Mouse (Mus musculus): Measurements from ENCODE around the gene Camkmt. TPM values are rescaled to one million over a fixed set of nuclear protein-coding genes. Genes with fewer than 3 reads are reported as not detected.

Camkmt gene
- total and polyA plus RNA-seq, 3 experiments, result 1.6 to 5.9 TPM; not detected in 1

DNA sequence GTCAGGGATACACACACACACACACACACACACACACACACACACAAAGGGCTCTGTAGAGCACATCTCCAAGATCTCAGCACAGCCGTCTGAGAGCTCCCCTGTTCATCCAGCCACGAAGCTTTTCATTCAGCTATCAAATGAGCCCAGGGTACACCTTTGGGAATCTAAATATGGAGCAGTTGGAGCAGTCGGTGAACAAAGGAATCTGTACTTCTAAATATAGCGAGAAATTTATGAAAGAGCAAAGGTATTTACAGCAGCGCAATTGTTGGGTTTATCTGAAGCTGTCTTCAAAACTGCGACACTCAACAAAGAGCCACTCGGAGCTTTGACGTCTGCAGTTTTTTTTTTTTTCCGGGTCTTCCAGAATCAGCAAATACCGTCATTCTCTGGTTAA lies 315.8 kb downstream of the Camkmt start:
- H3K4me1 ChIP-seq (ENCODE audit: control insufficient read depth in 1 of 2, insufficient read depth in 2 of 2, low read length in 2 of 2), result peaks cover 0 to 5% of the 10 kb centered on the region in 2 experiments; a peak in 2 of 4 replicates
- no peaks in the 10 kb centered on the region for H3K27me3 ChIP-seq (ENCODE audit: control insufficient read depth in 1 of 2, insufficient read depth in 2 of 2, low read length in 2 of 2)
- H3K4me3 ChIP-seq (ENCODE audit: control insufficient read depth in 1 of 2, insufficient read depth in 1 of 2, low read depth in 2 of 2, low read length in 2 of 2), result no peak overlapping the region
- no peak overlapping the region for H3K9ac ChIP-seq (ENCODE audit: control insufficient read depth, low read depth, low read length, poor library complexity, severe bottlenecking)
- TF ChIP-seq POLR2A (IDR thresholded peaks at IDR 0.05; ENCODE audit: control insufficient read depth in 1 of 2, insufficient read depth in 1 of 2, low read depth in 1 of 2, low read length in 2 of 2, poor library complexity in 1 of 2), result no peak
- TF ChIP-seq MEF2A (IDR thresholded peaks at IDR 0.05; ENCODE audit: extremely low read depth, insufficient replicate concordance, low read depth, low read length, poor library complexity, severe bottlenecking), result no peak
- no peak for TF ChIP-seq MAZ (IDR thresholded peaks at IDR 0.05; ENCODE audit: low read depth, low read length)
- no peak for TF ChIP-seq ETS1 (IDR thresholded peaks at IDR 0.05; ENCODE audit: low read depth, low read length)
- no peak for TF ChIP-seq KAT2A (conservative IDR thresholded peaks at IDR 0.05; ENCODE audit: low read depth, low read length)
- TF ChIP-seq RCOR1 (IDR thresholded peaks at IDR 0.05; ENCODE audit: low read depth, low read length), result no peak
- TF ChIP-seq JUND (IDR thresholded peaks at IDR 0.05; ENCODE audit: low read depth, low read length), result no peak
- TF ChIP-seq CHD1 (IDR thresholded peaks at IDR 0.05; ENCODE audit: low read depth, low read length), result no peak
- TF ChIP-seq E2F4 (IDR thresholded peaks at IDR 0.05; ENCODE audit: borderline replicate concordance, low read depth, low read length), result no peak
- no peak for TF ChIP-seq NRF1 (IDR thresholded peaks at IDR 0.05; ENCODE audit: insufficient read depth, low read depth, low read length, poor library complexity, severe bottlenecking)
- TF ChIP-seq POLR2AphosphoS5 (IDR thresholded peaks at IDR 0.05; ENCODE audit: borderline replicate concordance, low read depth, low read length), result no peak
- TF ChIP-seq USF2 (IDR thresholded peaks at IDR 0.05; ENCODE audit: borderline replicate concordance in 1 of 2, insufficient read depth in 1 of 2, low read depth in 1 of 2, low read length in 2 of 2), result no peak
- no peak for TF ChIP-seq TBP (IDR thresholded peaks at IDR 0.05; ENCODE audit: low read depth, low read length)
- no peaks in the 10 kb centered on the region for H3K79me2 ChIP-seq (ENCODE audit: control insufficient read depth, insufficient read depth, low read length, poor library complexity)
- H3K27ac ChIP-seq (ENCODE audit: control insufficient read depth, low read depth, low read length), result no peak overlapping the region
- DNase-seq (ENCODE audit: low read depth, low spot score), result no peak
- H3K9me3 ChIP-seq (replicated peaks; ENCODE audit: insufficient read depth, low read length), result no peaks in the 10 kb centered on the region
- 0 out of 4 replicates have a peak, but pooled peaks cover 0 to 2% of the 10 kb centered on the region in 2 experiments for H3K36me3 ChIP-seq (ENCODE audit: control insufficient read depth in 1 of 2, insufficient read depth in 2 of 2, low read length in 2 of 2)

DNA sequence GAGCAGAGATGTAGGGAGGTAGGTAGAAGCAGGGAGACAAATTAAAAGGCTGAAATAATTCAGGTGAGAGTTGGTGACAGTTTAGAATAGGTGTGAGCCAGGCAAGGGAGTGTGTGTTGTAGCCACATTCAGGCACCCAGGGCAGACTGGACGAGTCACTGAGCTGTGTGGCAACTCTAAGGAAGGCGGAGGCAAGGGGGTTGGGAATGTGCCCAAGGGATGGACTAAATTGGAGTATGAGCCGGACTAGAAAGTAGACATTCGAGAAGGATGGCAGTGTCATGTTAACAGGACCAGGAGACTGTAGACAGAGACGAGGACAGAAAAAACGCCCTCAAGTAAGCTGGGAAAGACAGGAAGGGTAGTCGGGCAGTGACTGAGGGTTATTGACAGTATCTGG lies 338.5 kb downstream of the Camkmt start:
- DNase-seq (ENCODE audit: low read depth, low spot score), result no peak
- H3K4me3 ChIP-seq (ENCODE audit: control insufficient read depth in 1 of 2, insufficient read depth in 1 of 2, low read depth in 2 of 2, low read length in 2 of 2), result no peak overlapping the region
- H3K36me3 ChIP-seq (ENCODE audit: control insufficient read depth in 1 of 2, insufficient read depth in 2 of 2, low read length in 2 of 2), result no peaks in the 10 kb centered on the region
- H3K79me2 ChIP-seq (ENCODE audit: control insufficient read depth, insufficient read depth, low read length, poor library complexity), result no peaks in the 10 kb centered on the region
- TF ChIP-seq RAD21 (IDR thresholded peaks at IDR 0.05; ENCODE audit: low read depth, low read length) (no peak), MAX (IDR thresholded peaks at IDR 0.05; ENCODE audit: low read length) (no peak), HCFC1 (IDR thresholded peaks at IDR 0.05; ENCODE audit: low read depth, low read length) (no peak)
- H3K27me3 ChIP-seq (ENCODE audit: control insufficient read depth in 1 of 2, insufficient read depth in 2 of 2, low read length in 2 of 2), result no peaks in the 10 kb centered on the region
- H3K9ac ChIP-seq (ENCODE audit: control insufficient read depth, low read depth, low read length, poor library complexity, severe bottlenecking), result no peak overlapping the region
- H3K27ac ChIP-seq (ENCODE audit: control insufficient read depth, low read depth, low read length), result no peak overlapping the region
- H3K4me1 ChIP-seq (ENCODE audit: control insufficient read depth in 1 of 2, insufficient read depth in 2 of 2, low read length in 2 of 2), result no peaks in the 10 kb centered on the region
- H3K9me3 ChIP-seq (replicated peaks; ENCODE audit: insufficient read depth, low read length), result no peaks in the 10 kb centered on the region
